Mouse (Mus musculus) macrophage (primary cell): ENCODE measurements around the gene Sgip1. TPM values are rescaled to one million over a fixed set of nuclear protein-coding genes. Genes with fewer than 3 reads are reported as not detected.

Experiments used
- H3K27ac ChIP-seq: fragments of 350-480 bp; formaldehyde crosslinking; 2 replicates; pipeline ENCODE4 v1.9.0; 2021
- H3K36me3 ChIP-seq: fragments of 350-480 bp; formaldehyde crosslinking; 2 replicates; pipeline ENCODE4 v1.9.0; 2021; ENCODE audit errors: inconsistent target
- H3K4me3 ChIP-seq: fragments of 350-480 bp; formaldehyde crosslinking; 2 replicates; pipeline ENCODE4 v1.9.0; 2021; ENCODE audit errors: inconsistent target
- H3K79me2 ChIP-seq: fragments of 350-480 bp; formaldehyde crosslinking; 2 replicates; pipeline ENCODE4 v1.9.0; 2021; ENCODE audit errors: inconsistent target
- WGBS: methylation state at CpG from one replicate; pipeline ENCODE4 v1.1.7; 2026; ENCODE audit warnings: inconsistent platforms; ENCODE audit not compliant: missing documents; 5-methylcytosine and 5-hydroxymethylcytosine counted together
- polyA plus RNA-seq: library from polyadenylated mRNA; stranded (reverse); fragments of 250-400 nt; gene quantifications from 3 replicates; pipeline ENCODE4 v1.2.4, GENCODE M21; 2018; ENCODE audit warnings: inconsistent platforms

Gene Sgip1
- polyA plus RNA-seq, 1 experiment from 2014 or later: 0.33 TPM

DNA sequence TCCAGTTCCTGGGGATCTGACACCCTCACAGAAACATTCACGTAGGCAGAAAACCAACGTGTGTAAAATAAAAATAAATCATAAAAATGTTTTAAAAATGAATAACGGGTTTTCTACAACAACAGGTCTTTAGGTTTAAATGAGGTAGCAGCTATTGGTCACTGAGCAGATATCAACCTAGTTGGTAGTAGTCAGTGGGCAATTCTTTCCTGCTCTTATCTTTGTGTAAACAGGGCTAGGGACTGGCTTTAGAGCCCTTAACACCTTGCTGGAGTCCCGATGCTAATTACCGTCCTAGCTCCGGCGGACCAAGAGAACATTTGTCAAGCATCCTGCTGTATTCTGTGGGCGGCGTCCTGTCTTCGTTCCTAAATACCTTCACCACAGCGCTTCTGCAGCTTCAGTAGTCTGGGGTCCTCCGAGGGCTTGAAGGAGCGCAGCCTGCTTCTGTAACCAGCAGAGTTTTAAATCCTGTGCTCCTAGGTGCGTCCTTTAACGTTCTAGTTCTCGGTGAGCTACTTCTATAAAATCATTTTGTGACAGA is 236.8 kb downstream of the Sgip1 start:
- WGBS: 61% methylated on average over 16 of the region's 16 CpGs
- Histone ChIP-seq H3K4me3 (no peak overlapping the region), H3K79me2 (no peaks in the 10 kb centered on the region), H3K27ac (no peak overlapping the region), H3K36me3 (no peaks in the 10 kb centered on the region)

DNA sequence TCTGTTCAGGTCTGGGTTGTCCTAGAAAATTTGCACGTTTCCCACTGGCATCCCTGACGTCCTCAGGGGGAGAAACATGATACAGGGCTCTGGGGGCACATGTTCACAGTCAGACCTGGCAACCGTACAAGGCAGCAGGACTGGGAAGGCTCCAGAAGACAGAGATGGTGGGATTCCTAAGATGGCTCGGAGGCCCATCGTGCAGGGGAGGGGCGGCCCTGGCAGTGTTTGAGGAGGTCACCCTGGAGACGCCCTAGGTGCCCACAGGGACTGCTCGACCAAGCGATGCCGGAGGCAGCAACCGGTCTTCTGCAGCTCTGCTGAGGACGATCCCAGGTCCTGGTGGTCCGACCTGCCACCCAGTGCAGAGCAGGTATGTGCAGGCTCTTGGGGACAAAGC is 237.3 kb downstream of the Sgip1 start, which contains the start of gene Tctex1d1:
TSS of gene Tctex1d1 (plus strand) at position 167 of the 400 bp plus-strand sequence.
- H3K4me3 ChIP-seq: peak within 1 kb of the TSS; percentile 26
- H3K27ac ChIP-seq: no peak within 1 kb of the TSS
- no peaks in the 10 kb centered on the region for H3K79me2 ChIP-seq
- no peaks in the 10 kb centered on the region for H3K36me3 ChIP-seq
- WGBS: 27% methylated on average over 13 of the region's 13 CpGs

DNA sequence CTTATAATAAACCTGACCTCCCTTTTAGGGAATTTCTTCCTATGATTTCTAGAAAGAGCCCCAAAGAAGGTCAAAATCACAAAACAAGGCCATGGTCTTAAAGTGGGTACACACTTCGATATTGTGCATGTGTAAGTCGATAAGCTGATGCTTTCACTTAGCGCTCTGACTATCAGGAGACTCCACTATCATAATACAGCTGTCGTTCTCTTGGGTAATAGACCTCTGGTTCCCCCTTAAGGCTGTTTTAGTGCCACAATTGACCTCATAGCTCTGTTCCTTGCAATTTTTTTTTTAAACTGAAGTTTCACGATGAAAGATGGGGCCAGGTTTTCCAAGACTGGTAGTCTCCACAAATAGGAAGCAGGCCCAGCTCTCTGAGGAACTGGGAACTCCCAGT is 238.3 kb downstream of the Sgip1 start:
- Histone ChIP-seq H3K36me3 (no peaks in the 10 kb centered on the region), H3K4me3 (peak overlapping the region; percentile 26), H3K79me2 (no peaks in the 10 kb centered on the region), H3K27ac (no peak overlapping the region)
- WGBS: 23% methylated on average over 5 of the region's 5 CpGs

DNA sequence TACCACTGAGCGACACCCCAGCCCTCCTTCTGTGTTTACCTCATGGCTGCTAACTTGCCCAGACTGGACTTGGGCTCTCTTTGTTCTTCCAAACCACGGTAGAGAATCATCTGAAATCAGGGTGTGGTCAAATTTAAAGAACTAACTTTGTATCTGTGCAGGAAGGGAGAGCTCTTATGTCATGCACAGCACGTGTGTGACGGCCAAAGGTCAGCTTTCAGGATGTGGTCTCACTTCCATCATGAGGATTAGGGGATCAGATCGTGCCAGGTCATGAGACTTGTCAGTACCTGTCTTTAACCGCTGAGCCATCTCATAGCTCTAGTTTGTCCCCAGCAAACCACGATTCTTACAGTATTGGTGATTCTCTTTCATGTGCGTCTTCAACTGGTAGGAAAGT is 240.6 kb downstream of the Sgip1 start:
- Histone ChIP-seq H3K27ac (no peak overlapping the region), H3K79me2 (no peaks in the 10 kb centered on the region), H3K36me3 (no peaks in the 10 kb centered on the region), H3K4me3 (no peak overlapping the region)
- 60% methylated on average over 8 of the region's 8 CpGs for WGBS

DNA sequence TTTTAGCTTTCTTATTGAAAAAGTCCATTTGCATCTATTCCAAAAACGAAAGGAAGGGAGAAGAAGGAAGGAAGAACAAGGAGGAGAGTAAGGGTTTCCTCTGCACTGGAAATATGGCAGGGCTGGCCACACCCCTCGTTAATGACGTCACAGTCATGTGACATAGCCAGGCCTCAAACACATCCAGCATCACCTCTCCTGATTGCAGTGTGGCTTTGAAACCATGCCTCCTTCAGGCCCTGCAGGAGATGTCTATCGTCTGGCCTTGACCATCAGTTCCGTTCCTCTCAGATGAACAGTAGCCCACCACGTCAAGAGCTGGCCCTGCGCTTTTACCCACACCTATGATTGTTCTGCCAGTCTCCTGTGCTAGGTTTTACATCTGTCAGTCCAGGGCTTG is 245.1 kb downstream of the Sgip1 start:
- no peaks in the 10 kb centered on the region for H3K36me3 ChIP-seq
- H3K27ac ChIP-seq: no peak overlapping the region
- H3K4me3 ChIP-seq: no peak overlapping the region
- WGBS: 82% methylated on average over 7 of the region's 7 CpGs
- H3K79me2 ChIP-seq: no peaks in the 10 kb centered on the region

DNA sequence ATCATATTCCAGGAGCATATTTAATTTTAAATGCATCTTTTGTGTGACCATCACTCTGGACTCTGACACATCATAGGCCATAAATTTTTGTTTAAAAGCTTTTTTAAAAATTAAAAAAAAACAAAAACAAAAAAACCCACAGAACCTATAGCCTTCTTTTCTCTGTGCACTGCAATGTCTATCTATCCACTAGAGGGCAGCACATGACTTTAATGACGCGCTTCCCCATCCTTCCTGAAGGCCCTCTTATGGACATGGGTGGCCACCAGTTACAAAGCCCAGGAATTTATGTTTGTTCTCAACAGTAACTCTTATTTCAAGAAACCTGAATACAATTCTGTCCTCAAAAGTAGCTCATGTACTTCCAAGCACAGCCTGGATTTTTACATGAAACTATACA is 245.8 kb downstream of the Sgip1 start:
- H3K36me3 ChIP-seq: no peaks in the 10 kb centered on the region
- no peak overlapping the region for H3K27ac ChIP-seq
- H3K79me2 ChIP-seq: no peaks in the 10 kb centered on the region
- 0% methylated on average over 2 of the region's 2 CpGs for WGBS
- no peak overlapping the region for H3K4me3 ChIP-seq

DNA sequence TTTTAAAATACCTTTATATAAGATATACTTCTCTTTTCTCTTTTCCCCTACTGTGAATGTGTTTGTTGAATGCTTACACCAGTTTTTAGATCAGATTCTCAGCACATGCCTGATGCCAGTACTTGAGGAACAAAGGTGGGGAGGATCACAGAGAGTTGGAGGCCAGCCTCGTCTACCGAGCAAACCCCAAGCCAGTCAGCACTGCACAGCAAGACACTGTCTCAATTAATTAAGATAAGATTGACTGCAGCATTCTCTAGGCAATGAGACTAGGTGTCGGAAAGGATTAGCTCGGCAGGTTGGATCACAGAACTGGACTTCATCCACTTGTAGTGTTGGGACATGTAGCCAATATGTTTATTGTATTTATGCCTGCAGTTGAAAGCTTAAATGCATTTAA is 246.2 kb downstream of the Sgip1 start:
- 93% methylated on average over 4 of the region's 4 CpGs for WGBS
- Histone ChIP-seq H3K79me2 (no peaks in the 10 kb centered on the region), H3K4me3 (no peak overlapping the region), H3K36me3 (no peaks in the 10 kb centered on the region), H3K27ac (no peak overlapping the region)

DNA sequence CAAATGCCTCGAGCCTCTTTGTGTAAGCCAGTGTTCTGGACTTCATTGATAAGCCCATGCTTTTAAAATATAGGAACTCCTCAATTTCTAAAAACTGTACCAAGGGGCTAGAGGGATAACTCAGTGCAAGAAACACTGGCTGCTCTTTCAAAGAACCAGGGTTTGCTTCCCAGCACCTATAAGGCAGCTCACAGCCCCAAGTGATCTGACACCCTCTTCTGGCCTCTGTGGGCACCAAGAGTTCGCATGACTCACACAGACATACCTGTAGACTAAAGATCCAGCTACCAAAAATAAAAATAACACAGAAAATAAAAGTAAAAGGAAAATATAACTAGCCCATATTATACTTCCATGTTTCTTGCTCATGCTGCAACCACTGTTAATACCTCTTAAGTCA is 246.7 kb downstream of the Sgip1 start:
- Histone ChIP-seq H3K36me3 (no peaks in the 10 kb centered on the region), H3K27ac (no peak overlapping the region), H3K4me3 (no peak overlapping the region), H3K79me2 (no peaks in the 10 kb centered on the region)
- WGBS: 93% methylated on average over 2 of the region's 2 CpGs

DNA sequence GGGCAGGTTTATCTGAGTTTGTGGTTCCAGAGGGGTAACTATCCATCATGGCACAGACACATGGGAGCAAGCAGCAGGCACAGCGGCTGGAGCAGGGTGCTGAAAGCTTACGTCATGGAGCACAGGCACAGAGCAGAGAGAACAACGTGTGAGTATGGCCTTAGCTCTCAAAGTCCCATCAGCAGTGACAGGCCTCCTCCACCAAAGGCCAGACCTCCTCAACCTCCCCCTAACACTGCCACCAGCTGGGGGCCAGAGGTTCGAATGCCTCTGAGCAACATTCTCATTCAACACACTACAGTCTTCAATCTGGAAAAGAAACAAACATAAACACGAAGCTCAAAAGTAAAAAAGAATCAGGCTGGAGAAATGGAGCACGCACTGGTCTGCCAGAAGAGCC is 247.4 kb downstream of the Sgip1 start:
- Histone ChIP-seq H3K4me3 (no peak overlapping the region), H3K79me2 (no peaks in the 10 kb centered on the region), H3K27ac (no peak overlapping the region), H3K36me3 (no peaks in the 10 kb centered on the region)
- WGBS: 83% methylated on average over 6 of the region's 6 CpGs

DNA sequence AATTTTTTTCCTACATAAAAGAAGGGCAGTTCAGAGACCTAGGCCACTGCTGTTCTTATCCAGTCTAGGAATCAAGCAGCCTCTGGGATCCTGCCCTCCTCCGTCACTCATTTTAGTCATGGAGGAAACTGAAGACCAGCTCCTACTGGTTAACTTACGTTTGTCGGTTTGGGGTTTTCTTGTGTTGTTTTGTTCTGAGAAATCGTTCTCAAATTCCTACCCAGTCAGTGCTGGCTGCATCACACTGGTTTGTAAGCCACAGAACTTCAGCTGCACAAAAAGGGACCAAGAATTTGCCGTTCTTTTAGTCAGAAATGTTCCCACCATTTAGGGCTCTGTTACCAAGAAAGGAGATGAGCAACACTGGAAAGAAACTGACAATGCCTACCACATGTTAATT is 248.3 kb downstream of the Sgip1 start:
- Histone ChIP-seq H3K27ac (no peak overlapping the region), H3K4me3 (no peak overlapping the region), H3K36me3 (no peaks in the 10 kb centered on the region), H3K79me2 (no peaks in the 10 kb centered on the region)
- WGBS: 83% methylated on average over 5 of the region's 5 CpGs

DNA sequence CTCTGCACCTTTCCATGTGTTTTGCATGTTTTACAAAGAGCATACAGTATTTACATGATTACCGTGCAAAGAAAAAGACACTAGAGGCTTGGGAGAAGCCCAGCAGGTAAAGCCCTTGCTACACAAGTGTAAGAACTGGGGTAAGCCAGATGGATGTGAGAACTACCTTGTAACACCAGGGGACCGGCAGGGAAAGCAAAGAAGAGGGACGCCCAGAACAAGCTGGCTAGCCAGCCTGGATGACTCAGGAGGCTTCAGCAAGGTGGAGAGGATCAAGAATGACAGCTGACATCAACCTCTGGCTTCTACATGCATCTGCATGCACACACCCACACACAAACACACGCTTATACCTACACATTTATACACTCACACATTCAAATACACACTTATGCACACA is 248.9 kb downstream of the Sgip1 start:
- Histone ChIP-seq H3K36me3 (no peaks in the 10 kb centered on the region), H3K27ac (no peak overlapping the region), H3K4me3 (no peak overlapping the region), H3K79me2 (no peaks in the 10 kb centered on the region)
- WGBS: 87% methylated on average over 4 of the region's 4 CpGs

DNA sequence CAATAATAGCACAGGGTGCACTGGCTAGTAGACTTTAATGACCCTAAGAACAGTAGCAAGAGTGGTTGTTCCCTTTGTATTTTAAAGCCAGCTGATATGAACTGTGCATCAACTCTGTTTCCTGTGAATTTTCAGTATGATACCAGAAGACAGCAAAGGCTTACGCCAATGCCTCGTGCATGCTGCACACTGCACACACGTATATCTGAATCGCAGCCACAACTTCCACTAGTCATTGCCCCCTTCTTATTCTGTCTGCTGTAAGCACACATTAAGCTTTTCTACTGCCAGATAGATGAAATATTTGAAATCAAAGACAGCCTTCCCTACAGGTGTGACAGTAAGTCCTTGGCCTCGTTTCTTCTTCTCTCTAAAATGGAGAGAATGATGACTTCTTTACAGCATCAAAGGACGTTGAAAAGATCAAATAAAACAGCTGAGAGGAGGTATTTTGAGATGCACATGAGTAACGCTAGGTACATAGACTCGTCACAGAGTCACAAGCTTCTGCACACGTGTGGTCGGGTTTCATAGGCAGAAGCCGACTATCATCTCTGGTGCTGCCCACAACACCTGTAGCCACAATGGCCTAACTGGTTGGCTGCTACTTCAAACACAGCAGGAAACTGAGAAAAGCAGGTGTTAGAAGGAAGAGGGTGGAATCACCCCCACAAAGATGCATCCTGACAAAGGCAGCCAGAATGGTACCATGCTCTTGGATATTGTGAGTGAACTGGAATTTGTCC is 249.7 kb downstream of the Sgip1 start:
- no peaks in the 10 kb centered on the region for H3K79me2 ChIP-seq
- no peaks in the 10 kb centered on the region for H3K36me3 ChIP-seq
- H3K27ac ChIP-seq: no peak overlapping the region
- WGBS: 83% methylated on average over 11 of the region's 11 CpGs
- no peak overlapping the region for H3K4me3 ChIP-seq

DNA sequence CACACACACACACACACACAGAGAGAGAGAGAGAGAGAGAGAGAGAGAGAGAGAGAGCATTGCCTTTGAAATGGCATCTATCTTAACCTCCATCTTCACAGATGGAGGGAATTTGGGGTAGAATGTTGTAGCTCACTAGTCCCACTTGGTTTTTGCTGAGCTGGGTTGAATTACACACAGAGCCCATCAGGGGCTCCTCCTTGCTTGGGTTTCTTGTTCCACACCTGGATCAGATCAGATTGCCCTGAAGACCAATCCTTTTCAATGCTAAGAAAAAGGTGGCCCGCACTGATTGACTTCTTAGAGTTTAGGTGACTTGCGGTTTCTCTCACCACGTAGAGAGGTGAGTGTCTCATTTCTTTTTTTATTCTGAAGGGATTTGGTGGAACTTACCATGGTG is 250.6 kb downstream of the Sgip1 start:
- WGBS: 97% methylated on average over 3 of the region's 3 CpGs
- Histone ChIP-seq H3K79me2 (no peaks in the 10 kb centered on the region), H3K27ac (no peak overlapping the region)

DNA sequence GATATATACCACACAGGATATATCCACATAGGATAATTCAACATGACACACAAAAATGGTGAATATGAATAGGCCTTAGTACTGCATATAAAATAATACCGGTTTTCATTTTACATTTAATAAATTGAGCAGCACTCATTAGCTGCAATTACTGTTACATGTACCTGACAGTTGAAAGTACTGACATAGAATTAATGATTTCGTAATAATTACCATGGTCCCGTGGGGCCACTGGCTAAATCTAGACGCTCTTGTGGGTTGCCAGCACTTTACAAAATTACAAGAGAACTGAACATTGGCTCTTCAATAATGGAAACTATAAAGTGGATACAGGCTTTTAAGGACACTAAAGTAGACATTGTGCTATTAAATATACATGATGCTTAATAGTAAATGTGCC is 263.6 kb downstream of the Sgip1 start:
- 68% methylated on average over 4 of the region's 4 CpGs for WGBS
- H3K27ac ChIP-seq: no peak overlapping the region
- H3K4me3 ChIP-seq: no peak overlapping the region
- H3K36me3 ChIP-seq: no peaks in the 10 kb centered on the region
- H3K79me2 ChIP-seq: no peaks in the 10 kb centered on the region

More for the DNA sequence above, 250.6 kb downstream of the Sgip1 start:
- H3K36me3 ChIP-seq: no peaks in the 10 kb centered on the region
- no peak overlapping the region for H3K4me3 ChIP-seq

DNA sequence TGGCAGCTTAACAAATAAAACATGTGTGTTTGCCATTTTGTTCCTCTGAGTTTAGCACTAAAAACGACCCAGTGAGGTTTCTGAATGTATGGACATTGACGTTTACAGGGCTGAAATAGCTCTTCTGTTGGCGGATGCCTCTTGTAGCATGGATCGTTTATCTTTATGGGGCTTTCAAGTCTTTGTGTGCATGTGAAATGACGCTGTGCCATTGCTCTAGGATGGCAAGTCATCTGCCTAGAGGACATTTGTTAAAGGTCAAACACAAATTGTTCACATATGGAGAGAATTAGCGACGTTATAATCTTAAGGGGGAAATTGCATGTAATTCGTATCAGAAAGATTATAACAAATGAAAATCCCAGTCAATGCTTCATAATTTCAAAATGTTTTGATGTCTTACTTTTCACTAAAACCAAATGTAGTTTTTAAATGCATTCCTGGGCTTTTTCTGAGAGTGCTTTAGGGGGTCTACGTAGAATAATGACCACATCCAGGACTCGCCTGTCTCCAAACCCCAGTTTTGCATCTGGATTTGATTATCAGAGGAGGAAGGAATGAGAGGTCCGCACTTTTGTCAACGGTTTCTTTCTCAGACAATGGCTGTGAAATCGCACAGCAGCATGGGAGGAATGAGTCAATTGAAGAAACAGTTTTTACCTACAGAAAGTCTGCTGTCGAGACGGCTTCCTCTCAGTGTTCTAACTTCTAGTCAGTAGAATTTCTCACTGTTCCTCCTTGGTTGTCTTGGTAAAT is 264.3 kb downstream of the Sgip1 start:
- Histone ChIP-seq H3K4me3 (no peak overlapping the region), H3K27ac (no peak overlapping the region), H3K79me2 (no peaks in the 10 kb centered on the region), H3K36me3 (no peaks in the 10 kb centered on the region)
- WGBS: 89% methylated on average over 15 of the region's 15 CpGs
